Mouse (Mus musculus) forebrain, embryonic 11.5 days (tissue): ENCODE results near the gene Foxi3. TPM values are rescaled to one million over a fixed set of nuclear protein-coding genes. Genes with fewer than 3 reads are reported as not detected.
A peak's percentile ranks its signal among the peaks of the same experiment; 100 is the strongest.

Experiments used
- ATAC-seq: fragments of 200-750 bp; cut with Nextera tagmentation; replicated peaks from 2 replicates; pipeline ENCODE4 v1.8.0; 2017; ENCODE audit warnings: moderate TSS enrichment; ENCODE audit not compliant: low FRiP score
- DNase-seq: peaks from one replicate; pipeline ENCODE4 v3.0.0-alpha.2; 2017; ENCODE audit warnings: low spot score
- H3K27ac ChIP-seq: fragments of 300-500 bp; sonication (generic); 2 replicates; pipeline ENCODE4 v1.5.1; 2014; ENCODE audit warnings: low read depth, low read length
- H3K27me3 ChIP-seq: fragments of 300-500 bp; sonication (generic); 2 replicates; pipeline ENCODE4 v1.6.1; 2014; ENCODE audit warnings: mild to moderate bottlenecking, low read length, mixed read lengths; ENCODE audit not compliant: control insufficient read depth, insufficient read depth
- H3K36me3 ChIP-seq: fragments of 300-500 bp; sonication (generic); 2 replicates; pipeline ENCODE4 v1.6.1; 2014; ENCODE audit warnings: mild to moderate bottlenecking, low read length, moderate library complexity, mixed read lengths; ENCODE audit not compliant: control insufficient read depth, insufficient read depth
- H3K4me1 ChIP-seq: fragments of 300-500 bp; sonication (generic); replicated peaks from 2 replicates; pipeline ENCODE4 v1.6.1; 2014; ENCODE audit warnings: low read length, mixed read lengths; ENCODE audit not compliant: control insufficient read depth, insufficient read depth
- H3K4me2 ChIP-seq: fragments of 300-500 bp; sonication (generic); 2 replicates; pipeline ENCODE4 v1.6.1; 2014; ENCODE audit warnings: low read depth, mild to moderate bottlenecking, low read length, moderate library complexity, mixed read lengths; ENCODE audit not compliant: severe bottlenecking
- H3K4me3 ChIP-seq: fragments of 300-500 bp; sonication (generic); 2 replicates; pipeline ENCODE4 v1.5.1; 2014; ENCODE audit warnings: low read depth, low read length
- H3K9ac ChIP-seq: fragments of 300-500 bp; sonication (generic); 2 replicates; pipeline ENCODE4 v1.6.1; 2014; ENCODE audit warnings: low read length
- H3K9me3 ChIP-seq: fragments of 300-500 bp; sonication (generic); 2 replicates; pipeline ENCODE4 v1.6.1; 2016; ENCODE audit warnings: low read length, mixed read lengths; ENCODE audit not compliant: control insufficient read depth
- WGBS: fragments of 180-500 bp; shearing (Covaris S2); extraction: QIAGEN DNeasy Blood & Tissue Kit; methylation state at CpG from one replicate; pipeline ENCODE4 v1.1.7; 2014; 5-methylcytosine and 5-hydroxymethylcytosine counted together
- polyA plus RNA-seq: library from polyadenylated mRNA; unstranded; fragments of >200 nt; fragmentation: Nextera tagmentation; extraction: Ambion mirVana; gene quantifications from 2 replicates; pipeline ENCODE4 v1.2.1, GENCODE M21; 2014

Gene Foxi3
- polyA plus RNA-seq, 1 experiment from 2014 or later, result not detected

DNA sequence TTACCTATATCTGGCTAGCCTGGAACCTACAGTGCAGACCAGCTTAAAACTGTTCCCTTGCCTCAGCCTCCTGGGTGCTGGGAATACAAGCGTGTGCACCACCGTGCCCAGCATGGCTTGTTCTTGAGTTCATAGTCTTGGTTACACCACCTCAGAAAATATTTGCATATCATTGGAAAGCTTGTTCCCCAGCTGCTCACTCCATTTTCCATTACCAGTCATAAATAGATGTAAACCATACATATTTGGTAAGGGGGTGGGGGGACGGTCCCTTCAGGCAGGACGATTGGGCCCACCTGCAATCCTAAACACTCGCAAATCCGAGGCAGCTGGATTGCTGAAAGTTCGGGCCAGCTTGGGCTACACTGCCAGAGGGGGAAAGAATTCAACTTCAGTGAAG, 3.1 kb upstream of the Foxi3 start:
- no peak overlapping the region for H3K9ac ChIP-seq
- no peaks in the 10 kb centered on the region for H3K36me3 ChIP-seq
- ATAC-seq (no peak), DNase-seq (no peak)
- WGBS, result 79% methylated on average over 7 of the region's 7 CpGs
- no peak overlapping the region for H3K4me2 ChIP-seq
- H3K27ac ChIP-seq, result no peak overlapping the region
- no peaks in the 10 kb centered on the region for H3K9me3 ChIP-seq
- peaks cover 41% of the 10 kb centered on the region for H3K27me3 ChIP-seq
- no peak overlapping the region for H3K4me3 ChIP-seq
- H3K4me1 ChIP-seq, result peaks cover 8% of the 10 kb centered on the region; the same call in 1 of the 2 replicates

DNA sequence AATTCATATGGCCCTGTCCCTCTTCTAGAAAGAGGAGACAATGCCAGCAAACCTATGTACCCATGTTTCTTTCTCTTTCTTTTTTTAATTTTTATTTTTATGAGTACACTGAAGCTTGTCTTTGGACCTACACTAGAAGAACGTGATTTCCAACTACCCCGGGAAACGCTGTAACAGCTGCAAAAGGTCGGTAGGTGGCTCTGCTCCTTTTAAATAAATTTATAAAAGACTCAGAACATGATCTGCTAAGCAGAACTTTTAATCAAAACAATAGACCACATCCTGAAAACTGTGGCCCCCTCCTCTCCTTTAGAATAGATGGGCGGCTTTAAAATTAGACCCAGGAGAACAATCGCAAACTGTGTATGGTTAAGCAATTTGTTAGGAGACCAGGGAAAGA, 2.3 kb upstream of the Foxi3 start:
- Histone ChIP-seq H3K27me3 (peaks cover 47% of the 10 kb centered on the region), H3K4me1 (peaks cover 8% of the 10 kb centered on the region; the same call in 1 of the 2 replicates), H3K9ac (no peak overlapping the region), H3K4me3 (no peak overlapping the region), H3K9me3 (no peaks in the 10 kb centered on the region), H3K27ac (no peak overlapping the region), H3K36me3 (no peaks in the 10 kb centered on the region), H3K4me2 (no peak overlapping the region)
- ATAC-seq (no peak), DNase-seq (no peak)
- WGBS, result 9% methylated on average over 6 of the region's 6 CpGs

DNA sequence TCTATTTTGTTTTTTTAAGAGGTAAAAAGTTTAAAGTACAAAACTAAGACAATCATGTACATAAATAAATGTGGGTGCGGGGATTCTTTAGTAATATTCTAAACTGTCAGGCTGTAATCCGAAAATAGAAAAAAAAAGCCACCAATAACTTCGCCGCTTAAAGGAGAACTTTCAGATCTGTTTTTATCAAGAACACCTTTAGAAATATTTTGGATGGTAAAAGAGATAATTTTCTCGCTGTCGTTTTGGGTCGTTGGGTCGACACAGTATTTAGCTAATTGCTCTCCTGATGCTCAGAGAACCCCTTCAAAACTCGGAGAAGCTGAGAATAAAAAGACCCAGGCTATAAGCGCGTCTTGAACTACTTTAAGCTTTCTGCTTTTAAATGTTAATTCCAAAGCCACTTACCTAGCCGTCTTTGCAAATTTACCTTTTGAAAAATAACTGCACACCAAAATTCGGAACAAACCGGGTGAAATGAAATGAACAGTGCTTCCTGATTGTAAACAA, 985 bp upstream of the Foxi3 start:
- Histone ChIP-seq H3K4me2 (no peak overlapping the region), H3K9ac (no peak overlapping the region), H3K9me3 (no peaks in the 10 kb centered on the region), H3K27ac (no peak overlapping the region), H3K4me1 (peaks cover 8% of the 10 kb centered on the region; the same call in 1 of the 2 replicates), H3K36me3 (no peaks in the 10 kb centered on the region), H3K4me3 (no peak overlapping the region), H3K27me3 (peaks cover 54% of the 10 kb centered on the region)
- 3% methylated on average over 14 of the region's 14 CpGs for WGBS
- DNase-seq (no peak), ATAC-seq (no peak)

DNA sequence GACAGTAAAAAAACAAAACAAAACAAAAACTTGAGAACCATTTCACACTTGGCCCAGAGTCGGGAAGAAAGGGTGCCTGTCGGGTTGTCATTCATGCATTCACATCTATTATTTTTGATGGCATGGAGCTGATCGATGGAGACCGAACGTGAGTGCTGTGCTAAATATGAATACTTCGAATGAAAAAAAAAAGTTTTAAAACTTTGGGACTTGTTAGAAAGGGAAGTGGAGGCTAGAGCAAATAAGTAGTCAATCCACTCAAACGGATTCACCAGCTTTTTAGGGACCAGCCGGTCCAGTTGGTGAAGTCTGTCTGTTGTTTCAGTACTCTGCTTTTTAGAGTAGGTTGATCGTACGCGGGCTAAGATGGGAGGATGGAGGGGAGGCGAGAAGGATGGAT, 490 bp upstream of the Foxi3 start:
- 3% methylated on average over 12 of the region's 12 CpGs for WGBS
- H3K9me3 ChIP-seq, result no peaks in the 10 kb centered on the region
- ATAC-seq, result no peak

DNA sequence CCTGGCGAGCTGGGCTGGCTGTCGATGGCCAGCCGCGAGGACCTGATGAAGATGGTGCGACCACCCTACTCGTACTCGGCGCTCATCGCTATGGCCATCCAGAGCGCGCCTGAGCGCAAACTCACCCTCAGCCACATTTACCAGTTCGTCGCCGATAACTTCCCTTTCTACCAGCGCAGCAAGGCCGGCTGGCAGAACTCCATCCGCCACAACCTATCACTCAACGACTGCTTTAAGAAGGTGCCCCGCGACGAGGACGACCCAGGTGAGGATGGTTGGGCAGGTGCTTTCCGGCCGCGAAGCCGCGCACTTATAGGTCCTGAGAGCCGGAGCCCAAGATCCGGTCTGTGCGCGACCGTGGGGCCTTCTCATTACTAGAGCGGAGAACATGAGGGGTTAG, 605 bp downstream of the Foxi3 start:
- Histone ChIP-seq H3K36me3 (no peaks in the 10 kb centered on the region), H3K27me3 (peaks cover 56% of the 10 kb centered on the region), H3K9me3 (no peaks in the 10 kb centered on the region), H3K4me2 (peak overlapping the region; percentile 89), H3K4me1 (peaks cover 8% of the 10 kb centered on the region; the same call in 1 of the 2 replicates), H3K27ac (no peak overlapping the region), H3K4me3 (peak overlapping the region; percentile 44), H3K9ac (no peak overlapping the region; the same call in 1 of the 2 replicates)
- ATAC-seq (peak; percentile 37), DNase-seq (no peak)
- WGBS, result under 1% methylated on average over 33 of the region's 34 CpGs

More for the DNA sequence above, 490 bp upstream of the Foxi3 start:
- no peak overlapping the region for H3K27ac ChIP-seq
- H3K36me3 ChIP-seq, result no peaks in the 10 kb centered on the region
- H3K9ac ChIP-seq, result no peak overlapping the region; the same call in 1 of the 2 replicates
- peak overlapping the region; percentile 89 for H3K4me2 ChIP-seq
- peaks cover 56% of the 10 kb centered on the region for H3K27me3 ChIP-seq
- peaks cover 8% of the 10 kb centered on the region; the same call in 1 of the 2 replicates for H3K4me1 ChIP-seq
- no peak for DNase-seq
- H3K4me3 ChIP-seq, result peak overlapping the region; percentile 44

DNA sequence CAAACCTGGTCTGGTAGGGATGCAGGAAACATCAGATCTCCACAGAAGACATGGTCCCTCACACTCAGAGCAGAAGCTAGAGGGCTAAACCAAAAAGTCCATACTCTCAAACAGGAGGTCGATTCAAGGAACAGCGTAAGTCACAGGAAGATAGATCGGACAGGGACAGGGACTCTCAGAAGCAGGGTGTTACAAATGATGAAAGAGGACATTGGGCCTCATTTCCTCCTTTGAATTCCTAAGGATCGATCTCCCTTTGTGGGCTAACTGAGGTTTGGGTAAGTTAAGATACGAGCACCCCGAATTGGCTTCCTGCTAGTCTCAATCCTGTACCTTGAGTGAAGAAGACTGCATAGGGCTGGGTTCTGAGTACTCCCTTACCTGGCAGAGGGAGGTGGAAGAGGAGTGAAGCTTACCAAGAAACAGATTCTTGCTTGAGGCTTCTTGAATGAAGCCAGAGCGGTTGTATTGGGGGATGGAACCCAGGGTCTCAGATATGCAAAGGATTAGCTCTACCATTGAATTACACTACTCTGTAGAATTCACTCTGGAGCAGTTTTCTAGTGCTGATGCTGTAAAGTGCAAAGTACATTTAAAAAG, 1.1 kb downstream of the Foxi3 start:
- no peak for ATAC-seq
- H3K4me3 ChIP-seq, result peak overlapping the region; percentile 44; the same call in 1 of the 2 replicates
- H3K9me3 ChIP-seq, result no peaks in the 10 kb centered on the region
- H3K9ac ChIP-seq, result no peak overlapping the region
- DNase-seq, result no peak
- H3K4me1 ChIP-seq, result peaks cover 8% of the 10 kb centered on the region; the same call in 1 of the 2 replicates
- H3K27ac ChIP-seq, result no peak overlapping the region
- WGBS, result 9% methylated on average over 7 of the region's 7 CpGs
- H3K4me2 ChIP-seq, result peak overlapping the region; percentile 89; the same call in 1 of the 2 replicates
- peaks cover 56% of the 10 kb centered on the region for H3K27me3 ChIP-seq
- H3K36me3 ChIP-seq, result no peaks in the 10 kb centered on the region

DNA sequence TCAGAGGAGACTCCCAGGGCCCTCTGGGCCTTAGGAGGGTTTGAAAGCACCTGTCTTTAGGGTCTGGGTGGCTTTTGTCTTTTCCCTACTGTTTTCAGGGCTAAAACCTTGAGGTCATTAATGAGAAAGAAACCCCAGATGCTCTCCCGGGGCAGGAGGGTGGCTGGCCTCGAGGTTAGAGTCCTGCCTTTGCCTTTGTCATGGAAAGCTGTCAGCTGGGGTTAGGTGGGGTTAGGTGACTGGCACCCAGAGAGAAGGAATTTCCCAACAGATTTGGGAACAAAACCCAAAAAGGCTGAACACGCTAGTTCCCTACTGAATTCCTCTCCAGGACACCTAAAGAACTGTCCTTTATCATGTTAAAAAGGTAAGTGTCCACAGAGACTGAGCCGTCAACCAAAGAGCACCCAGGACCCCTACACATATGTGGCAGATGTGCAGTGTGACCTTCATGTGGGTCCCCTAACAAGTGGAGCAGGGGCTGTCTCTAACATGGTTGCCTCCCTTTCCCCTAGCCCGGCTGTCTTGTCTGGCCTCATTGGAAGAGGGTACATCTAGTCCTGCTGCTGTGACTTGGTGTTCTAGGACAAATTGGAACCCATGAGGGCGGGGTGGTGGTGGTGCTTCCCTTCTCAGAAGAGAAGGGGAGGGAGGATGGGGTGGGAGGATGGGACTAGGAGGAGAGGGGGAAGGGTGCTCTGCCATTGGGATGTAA, 7.9 kb downstream of the Foxi3 start:
- no peak overlapping the region for H3K9ac ChIP-seq
- H3K4me3 ChIP-seq, result no peak overlapping the region
- DNase-seq (no peak), ATAC-seq (no peak)
- H3K4me2 ChIP-seq, result no peak overlapping the region
- H3K27me3 ChIP-seq, result peaks cover 9% of the 10 kb centered on the region
- WGBS, result 20% methylated on average over 6 of the region's 6 CpGs
- no peak overlapping the region for H3K27ac ChIP-seq
- no peaks in the 10 kb centered on the region for H3K36me3 ChIP-seq
- H3K4me1 ChIP-seq, result peaks cover 2% of the 10 kb centered on the region; the same call in 1 of the 2 replicates
- no peaks in the 10 kb centered on the region for H3K9me3 ChIP-seq

DNA sequence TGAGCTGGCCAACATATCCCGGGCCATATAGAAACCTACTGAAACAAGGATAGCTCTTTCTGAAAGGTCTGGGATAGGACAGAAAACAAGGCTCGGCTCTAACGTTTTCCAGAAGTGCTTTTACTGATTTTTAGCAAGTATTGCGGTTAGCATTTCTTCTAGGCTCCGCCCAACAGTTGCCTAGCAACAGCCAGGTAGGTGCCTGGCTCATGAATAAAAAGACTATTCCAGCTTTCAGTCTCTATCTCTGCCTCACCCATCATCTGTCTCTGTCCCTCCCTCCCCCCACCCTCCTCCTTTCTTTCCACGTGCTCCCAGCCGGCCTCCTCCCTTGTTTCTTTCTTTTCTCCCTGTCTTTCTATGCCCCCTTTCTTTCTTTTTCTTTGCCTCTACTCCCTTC, 9.4 kb downstream of the Foxi3 start:
- Histone ChIP-seq H3K4me1 (peaks cover 2% of the 10 kb centered on the region; the same call in 1 of the 2 replicates), H3K27me3 (peaks cover 2% of the 10 kb centered on the region), H3K36me3 (no peaks in the 10 kb centered on the region), H3K9me3 (no peaks in the 10 kb centered on the region), H3K4me3 (no peak overlapping the region), H3K27ac (no peak overlapping the region), H3K4me2 (no peak overlapping the region), H3K9ac (no peak overlapping the region)
- no peak for ATAC-seq
- no peak for DNase-seq
- WGBS, result 14% methylated on average over 7 of the region's 7 CpGs
